In the genomic region with DNA sequence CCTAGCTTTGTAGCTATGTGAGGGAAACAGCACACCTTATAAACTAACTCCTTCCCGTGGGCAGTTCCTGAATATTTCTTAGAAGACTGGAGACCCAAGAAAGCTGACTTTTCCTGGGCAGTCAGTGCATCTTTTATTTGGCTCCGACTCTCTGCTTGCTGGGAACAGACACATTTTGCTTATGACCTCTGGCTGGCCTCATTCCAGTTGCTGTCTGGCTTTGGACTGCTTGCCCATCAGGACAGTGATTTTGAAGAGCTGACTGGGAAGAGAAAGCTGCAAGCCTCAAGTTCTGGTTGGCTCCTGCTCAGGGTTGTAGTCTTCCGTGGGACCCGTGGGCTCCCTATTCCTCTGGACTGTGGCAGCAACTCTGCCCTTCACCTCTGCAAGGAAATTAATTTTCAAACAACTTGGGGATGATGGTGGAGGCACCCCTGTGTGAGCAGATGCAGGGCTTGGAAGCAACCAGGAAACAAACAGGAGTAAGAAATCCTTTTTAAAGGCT, we compare ENCODE assay signal across 9 mouse cellular contexts. TPM values are rescaled to one million over a fixed set of nuclear protein-coding genes. Genes with fewer than 3 reads are reported as not detected.
DNase-seq lines count a peak whose midpoint lies in the region; ATAC-seq lines count a peak whose summit lies in the region.
"Had no signal": no experiment of that assay in that cellular context is flagged by ENCODE, and none has a peak within 500 bp of the region (broad histone marks: within the 10 kb centered on the region; RNA-seq: fewer than 3 reads in every experiment).

No protein-coding gene starts in this region.

- no peaks in the 10 kb centered on the region for H3K9me3 ChIP-seq in kidney, embryonic 16.5 days (ENCODE audit: low read length)
- no peaks in the 10 kb centered on the region for H3K9me3 ChIP-seq in embryonic facial prominence, embryonic 13.5 days

- no peak for DNase-seq in kidney, adult 11 months
- DNase-seq in cerebellum, adult 18-20 months = peak; percentile 17
- DNase-seq in lung, postnatal 14 days = peak; percentile 44
- no peak for DNase-seq in urinary bladder, adult 18-20 months (ENCODE audit: low spot score in 2 of 2)
- no peak for DNase-seq in layer of hippocampus, adult 18-20 months (ENCODE audit: low spot score in 2 of 2)
- no peak for DNase-seq in gastrocnemius, adult 18-20 months (ENCODE audit: low spot score)

- peaks cover 16% of the 10 kb centered on the region for H3K4me1 ChIP-seq in kidney, embryonic 16.5 days (ENCODE audit: insufficient read depth, low read length)
- peaks cover 15% of the 10 kb centered on the region for H3K4me1 ChIP-seq in embryonic facial prominence, embryonic 13.5 days

- no peak overlapping the region for H3K9ac ChIP-seq in kidney, embryonic 16.5 days (replicated peaks; ENCODE audit: low read length)
- H3K9ac ChIP-seq in embryonic facial prominence, embryonic 13.5 days = no peak overlapping the region

- peaks cover 56% of the 10 kb centered on the region for H3K27me3 ChIP-seq in kidney, embryonic 16.5 days (ENCODE audit: insufficient read depth, low read length)
- peaks cover 79% of the 10 kb centered on the region for H3K27me3 ChIP-seq in embryonic facial prominence, embryonic 13.5 days

- 42% methylated on average over 4 of the region's 4 CpGs for WGBS in kidney, embryonic 16.5 days
- WGBS in embryonic facial prominence, embryonic 13.5 days = 46% methylated on average over 4 of the region's 4 CpGs

- no peak for ATAC-seq in kidney, embryonic 16.5 days (ENCODE audit: low FRiP score, low TSS enrichment)
- ATAC-seq in embryonic facial prominence, embryonic 13.5 days (ENCODE audit: insufficient number of reproducible peaks, insufficient read depth, low FRiP score, low TSS enrichment, low read depth) = no peak

- H3K4me2 ChIP-seq in kidney, embryonic 16.5 days (replicated peaks; ENCODE audit: low read depth, low read length) = peak overlapping the region; percentile 99; the same call in 1 of the 2 replicates
- peak overlapping the region; percentile 100 for H3K4me2 ChIP-seq in embryonic facial prominence, embryonic 13.5 days

- no peak overlapping the region for H3K27ac ChIP-seq in kidney, embryonic 16.5 days (ENCODE audit: low read length)
- H3K27ac ChIP-seq in embryonic facial prominence, embryonic 13.5 days = no peak overlapping the region

- no peaks in the 10 kb centered on the region for H3K36me3 ChIP-seq in kidney, embryonic 16.5 days (ENCODE audit: insufficient read depth, low read length)
- no peaks in the 10 kb centered on the region for H3K36me3 ChIP-seq in embryonic facial prominence, embryonic 13.5 days

- H3K4me3 ChIP-seq in kidney, embryonic 16.5 days (ENCODE audit: low read length) = peak overlapping the region; percentile 54; the same call in 1 of the 2 replicates
- H3K4me3 ChIP-seq in embryonic facial prominence, embryonic 13.5 days = no peak overlapping the region

RNA-seq across cellular contexts. Expression of gene Ankrd34b, which starts 1.7 kb away (rescaled TPM):
- 0.36 and 0.49 TPM in 2 replicates for polyA plus RNA-seq in kidney, embryonic 16.5 days (2015; fragmentation: Nextera tagmentation; extraction: Ambion mirVana)
- not detected in 2 replicates for polyA plus RNA-seq in embryonic facial prominence, embryonic 13.5 days (2015; fragmentation: Nextera tagmentation; extraction: Ambion mirVana)
- total RNA-seq in layer of hippocampus, adult 18-20 months (2021) = 10 to 100 TPM; 15.7 to 16.0 TPM
- not detected for total RNA-seq in gastrocnemius, adult 18-20 months (2021)
- total RNA-seq: hematopoietic stem cell, adult 5-6 weeks had no signal

RNA-seq across cellular contexts. Expression of gene Fam151b, which starts 56.4 kb away (rescaled TPM):
- polyA plus RNA-seq in kidney, embryonic 16.5 days (2015; fragmentation: Nextera tagmentation; extraction: Ambion mirVana) = 0.17 and 0.24 TPM in 2 replicates
- 0.18 and 0.52 TPM in 2 replicates for polyA plus RNA-seq in embryonic facial prominence, embryonic 13.5 days (2015; fragmentation: Nextera tagmentation; extraction: Ambion mirVana)
- total RNA-seq in layer of hippocampus, adult 18-20 months (2021) = 10 to 100 TPM in 1 of 2 experiments, 1 to 10 TPM in 1; 8.2 to 11.1 TPM
- total RNA-seq in gastrocnemius, adult 18-20 months (2021) = 1 to 10 TPM; 1.8 to 2.5 TPM

Comparison
In these comparisons a context has a peak if more than half of its experiments do, and no peak if none do; other contexts are left out.
1. DNase-seq: peak in cerebellum, adult 18-20 months (2 of 2) and lung, postnatal 14 days (single experiment); none in kidney, adult 11 months (single experiment), urinary bladder, adult 18-20 months (0 of 2), layer of hippocampus, adult 18-20 months (0 of 2) and gastrocnemius, adult 18-20 months (single experiment).
2. RNA of gene Ankrd34b, which starts 1.7 kb away (total RNA-seq): 15.7 to 16.0 TPM in layer of hippocampus, adult 18-20 months; not detected in gastrocnemius, adult 18-20 months; every median in the first group is over 10 times any median in the second.